Mouse (Mus musculus): ENCODE measurements around the gene Ncf1.

Gene Ncf1

DNA sequence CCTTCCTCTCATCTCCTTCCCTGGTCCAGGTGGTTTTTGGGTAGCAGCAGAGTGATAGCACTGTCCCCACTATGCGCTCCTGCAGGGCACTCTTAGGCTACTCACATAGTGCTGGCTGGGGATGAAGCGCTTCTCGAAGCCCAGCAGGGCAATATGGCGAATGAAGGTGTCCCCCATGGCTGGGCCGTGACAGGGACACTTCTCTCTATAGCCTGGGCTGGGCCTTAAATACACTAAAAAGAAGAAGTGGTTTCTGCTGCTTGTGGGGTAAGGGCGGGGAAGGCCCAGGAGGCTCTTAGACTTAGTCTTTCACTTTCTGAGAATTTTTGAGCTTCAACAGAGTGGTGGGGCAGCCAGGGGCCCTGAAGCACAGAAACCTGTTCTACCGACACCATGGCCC is at the start of gene Ncf1:
Gene Ncf1 (minus strand): TSS at position 235 of the 400 bp plus-strand sequence.
- DNase-seq (ENCODE audit: low read depth, low spot score): no peak

GRCm38 (mm10) chr5:134277109-134277508 is 47.7 kb upstream of the Ncf1 start:
- DNase-seq (ENCODE audit: low read depth, low spot score): no peak

- no peak for DNase-seq (ENCODE audit: low read depth, low spot score)
Measured at GRCm38 (mm10) chr5:134275556-134275955, 46.1 kb upstream of the Ncf1 start.

DNA sequence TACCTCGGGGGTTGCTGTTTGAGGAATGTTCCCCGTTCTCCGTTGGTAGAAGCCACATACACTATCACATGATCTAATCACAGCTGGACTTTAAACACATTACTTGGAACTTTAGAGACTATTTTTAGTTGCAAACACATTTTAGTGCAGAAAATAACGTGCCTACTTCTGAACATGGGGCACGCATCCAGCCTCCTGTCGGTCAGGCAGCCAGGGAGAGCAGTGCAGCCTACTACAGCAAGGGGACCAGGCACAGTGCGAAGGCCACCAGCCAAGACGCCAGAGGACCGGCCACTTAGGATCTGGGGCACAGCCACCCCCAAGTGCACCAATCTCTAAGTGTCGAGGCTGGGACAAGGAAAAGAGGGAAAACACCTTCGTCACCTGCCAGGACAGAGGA is 45.6 kb upstream of the Ncf1 start:
- DNase-seq (ENCODE audit: low read depth, low spot score): no peak

GRCm38 (mm10) chr5:134273761-134274160 is 44.3 kb upstream of the Ncf1 start:
- DNase-seq (ENCODE audit: low read depth, low spot score): no peak

- DNase-seq (ENCODE audit: low read depth, low spot score): no peak
Measured at GRCm38 (mm10) chr5:134272761-134273160, 43.3 kb upstream of the Ncf1 start.

DNA sequence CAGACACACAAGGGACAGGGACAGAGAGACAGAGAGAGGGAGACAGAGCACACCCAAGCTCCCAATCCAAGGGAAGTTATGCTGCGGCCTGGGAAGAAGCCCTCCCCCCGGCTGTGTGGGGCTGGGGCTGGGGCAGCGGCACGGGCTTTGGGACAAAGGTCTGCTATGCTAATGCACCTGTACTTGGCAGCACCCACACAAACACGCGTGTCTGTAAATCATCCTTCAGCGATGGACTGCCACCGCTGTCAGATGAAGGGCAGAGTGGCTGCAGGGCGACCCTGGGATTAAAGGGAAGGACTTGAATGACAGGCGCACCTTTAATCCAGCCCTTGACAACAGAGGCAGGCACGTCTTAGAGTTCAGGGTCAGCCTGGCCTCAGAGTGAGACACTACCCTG is 42.0 kb upstream of the Ncf1 start:
- no peak for DNase-seq (ENCODE audit: low read depth, low spot score)

- DNase-seq (ENCODE audit: low read depth, low spot score): no peak
Measured at GRCm38 (mm10) chr5:134270566-134270965, 41.1 kb upstream of the Ncf1 start.

DNA sequence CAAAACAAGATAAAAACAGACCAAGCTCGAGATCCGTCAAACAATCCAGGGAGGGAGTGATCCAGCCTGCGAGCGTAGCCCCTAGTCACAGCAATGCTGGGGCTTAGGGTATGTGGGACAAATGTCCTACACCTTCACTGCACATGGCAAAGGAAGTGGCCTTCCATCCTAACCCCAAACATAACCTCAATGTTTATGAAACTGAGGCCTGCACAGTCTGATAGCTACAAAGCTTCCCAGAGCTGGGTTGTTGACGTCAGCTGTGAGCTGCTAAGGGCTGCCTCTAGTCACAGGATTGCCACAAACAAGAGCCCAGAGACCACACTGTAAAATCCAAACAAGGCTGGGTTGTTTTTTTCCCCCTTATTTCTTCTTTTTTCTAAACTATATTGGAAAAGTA is 40.3 kb upstream of the Ncf1 start:
- no peak for DNase-seq (ENCODE audit: low read depth, low spot score)

DNA sequence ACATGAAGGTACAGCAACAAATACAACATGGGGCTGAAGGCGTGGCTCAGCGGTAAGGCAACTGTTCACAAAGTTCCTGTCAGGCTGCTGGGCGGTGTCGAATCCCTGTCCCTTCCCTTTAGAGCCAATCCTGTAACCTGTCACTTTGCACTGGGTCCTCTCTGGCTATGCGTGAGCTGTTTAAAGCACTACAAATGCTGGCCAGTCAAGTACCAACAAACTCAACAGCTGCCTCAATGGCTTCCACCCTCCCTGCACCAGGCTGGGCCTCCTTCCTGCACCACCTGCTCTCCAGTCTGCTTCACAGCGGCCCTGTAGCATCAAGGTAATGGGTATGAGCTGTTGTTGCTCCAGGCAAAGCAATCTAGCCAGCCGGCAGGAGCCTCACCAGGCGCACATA is 39.3 kb upstream of the Ncf1 start:
- DNase-seq (ENCODE audit: low read depth, low spot score): no peak

DNA sequence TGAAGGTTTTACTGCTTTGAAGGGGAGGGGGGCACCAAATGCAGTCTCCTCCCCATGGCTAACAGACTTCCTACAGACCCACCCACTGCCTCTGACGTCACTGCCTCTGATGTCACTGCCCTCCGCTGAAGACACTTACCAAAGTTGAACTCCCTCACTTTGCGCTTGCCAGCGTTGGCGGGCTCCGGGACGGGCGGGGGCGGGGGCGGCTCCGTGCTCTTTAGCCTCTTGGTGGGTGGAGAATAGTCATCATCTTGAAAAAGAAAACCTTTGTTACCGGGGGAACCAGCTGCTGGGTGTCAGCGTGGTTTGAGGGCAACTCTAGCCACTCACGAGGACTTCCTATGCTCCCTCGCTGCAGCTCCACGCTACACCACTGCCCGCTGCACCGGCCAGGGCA is 37.0 kb upstream of the Ncf1 start:
- no peak for DNase-seq (ENCODE audit: low read depth, low spot score)

- no peak for DNase-seq (ENCODE audit: low read depth, low spot score)
Measured at GRCm38 (mm10) chr5:134265890-134266289, 36.5 kb upstream of the Ncf1 start.

DNA sequence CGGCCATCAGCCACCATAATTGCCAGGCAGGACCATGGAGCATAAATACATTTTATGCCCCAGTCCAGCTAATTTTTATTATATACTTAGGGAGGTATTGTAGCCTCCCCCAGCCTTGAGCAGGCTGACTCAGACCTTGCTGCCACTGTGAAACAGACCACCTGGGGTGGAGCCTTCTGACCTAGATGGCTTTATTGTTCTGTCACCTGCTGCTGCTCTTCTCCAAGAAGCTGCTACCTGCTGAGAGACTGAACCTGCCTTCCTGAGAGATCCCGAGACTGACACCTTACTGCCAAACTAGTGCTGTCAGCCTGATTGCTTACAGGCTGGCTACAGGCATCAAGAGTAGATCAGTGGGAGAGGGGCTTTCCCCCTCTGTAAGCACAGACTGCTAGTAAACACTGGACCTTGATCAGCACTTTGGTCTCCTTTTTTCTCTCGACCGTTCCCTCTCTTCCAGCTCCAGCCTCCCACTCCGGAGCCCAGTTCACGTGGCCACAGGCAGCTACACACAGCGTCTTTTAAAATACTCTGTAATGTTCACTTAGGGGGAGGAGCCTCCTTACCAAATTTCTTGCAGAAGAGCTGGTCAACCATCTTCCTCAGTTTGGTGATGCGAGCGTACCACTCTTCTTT is 30.7 kb upstream of the Ncf1 start:
- DNase-seq (ENCODE audit: low read depth, low spot score): no peak

GRCm38 (mm10) chr5:134258934-134259333 is 29.5 kb upstream of the Ncf1 start:
- no peak for DNase-seq (ENCODE audit: low read depth, low spot score)

DNA sequence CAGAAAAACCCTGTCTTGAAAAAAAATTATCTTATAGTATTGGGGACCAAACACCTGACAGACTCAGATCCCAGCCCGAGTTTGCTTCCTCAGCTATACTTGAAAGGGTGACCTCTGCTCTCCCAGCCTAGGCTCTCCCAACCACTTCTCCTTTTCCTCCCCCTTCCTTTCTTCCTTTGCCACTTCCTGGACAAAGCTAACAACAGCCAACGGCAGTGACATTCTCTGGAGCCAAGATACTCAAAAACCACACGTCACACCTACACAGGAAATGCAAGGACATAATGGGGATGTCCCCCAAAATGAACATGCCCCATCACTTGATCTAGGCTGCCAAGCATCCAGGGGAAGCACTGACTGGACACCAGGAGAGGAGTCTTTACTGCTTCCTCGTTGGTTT is 29.0 kb upstream of the Ncf1 start:
- DNase-seq (ENCODE audit: low read depth, low spot score): no peak

- peak; percentile 40 for DNase-seq (ENCODE audit: low read depth, low spot score)
Measured at GRCm38 (mm10) chr5:134257349-134258031, 28.1 kb upstream of the Ncf1 start.

DNA sequence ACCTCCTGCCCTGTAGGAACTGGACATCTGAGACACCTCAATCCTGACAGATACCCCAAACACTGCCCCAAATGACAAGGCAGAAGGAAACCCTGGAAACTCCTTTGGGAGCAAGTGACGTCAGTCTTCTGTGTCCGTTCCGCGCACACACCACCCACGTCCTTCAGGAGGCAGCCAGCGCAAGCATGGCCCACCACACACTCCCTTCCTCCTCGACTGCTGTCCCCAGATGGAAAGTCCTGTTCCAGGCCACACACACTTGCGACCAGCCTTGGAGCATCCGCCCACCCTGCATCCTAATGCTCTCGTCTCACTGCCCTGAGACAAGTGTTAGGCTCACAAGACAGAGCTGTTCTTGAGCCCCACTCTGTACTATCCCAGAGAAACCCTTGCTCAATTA is 25.9 kb upstream of the Ncf1 start:
- DNase-seq (ENCODE audit: low read depth, low spot score): peak; percentile 44

DNA sequence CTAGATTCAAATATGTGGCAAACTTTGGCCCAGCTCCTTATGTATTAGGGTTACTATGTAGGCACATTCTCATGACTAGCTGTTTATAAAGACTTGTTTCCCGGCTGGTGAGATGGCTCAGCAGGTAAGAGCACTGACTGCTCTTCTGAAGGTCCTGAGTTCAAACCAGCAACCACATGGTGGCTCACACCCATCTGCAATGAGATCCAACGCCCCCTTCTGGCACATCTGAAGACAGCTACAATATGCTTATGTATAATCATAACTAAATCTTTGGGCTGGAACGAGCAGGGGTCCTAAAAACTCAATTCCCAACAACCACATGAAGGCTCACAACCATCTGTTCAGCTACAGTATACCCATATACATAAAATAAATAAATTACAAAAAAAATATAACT is 24.4 kb upstream of the Ncf1 start:
- DNase-seq (ENCODE audit: low read depth, low spot score): no peak

GRCm38 (mm10) chr5:134251083-134251482 is 21.7 kb upstream of the Ncf1 start:
- DNase-seq (ENCODE audit: low read depth, low spot score): no peak

GRCm38 (mm10) chr5:134250601-134251000 is 21.2 kb upstream of the Ncf1 start:
- DNase-seq (ENCODE audit: low read depth, low spot score): no peak

GRCm38 (mm10) chr5:134249245-134249649 is 19.8 kb upstream of the Ncf1 start:
- DNase-seq (ENCODE audit: low read depth, low spot score): peak; percentile 57

- no peak for DNase-seq (ENCODE audit: low read depth, low spot score)
Measured at GRCm38 (mm10) chr5:134248608-134249244, 19.3 kb upstream of the Ncf1 start.

DNA sequence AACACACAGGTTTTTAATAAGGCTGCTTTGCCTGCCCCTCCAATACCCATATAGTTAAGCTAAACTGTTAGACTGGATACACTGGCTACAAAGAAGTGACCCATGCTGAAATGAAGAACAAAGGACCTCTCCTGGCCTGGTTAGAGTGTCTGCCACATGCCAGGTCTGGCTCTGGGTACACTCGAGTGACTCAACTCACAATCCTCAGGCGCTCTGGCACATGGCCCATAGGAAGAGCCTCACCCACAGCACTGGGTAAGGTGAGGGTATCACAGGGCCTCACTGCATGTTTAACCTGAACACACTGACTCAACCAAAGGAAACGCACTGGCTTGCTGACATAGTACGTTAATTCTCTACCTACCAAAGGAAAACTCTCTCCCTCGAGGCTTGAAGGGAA is 16.7 kb upstream of the Ncf1 start:
- DNase-seq (ENCODE audit: low read depth, low spot score): no peak
